Mouse (Mus musculus) kidney, adult 2 months (tissue): Measurements from ENCODE around the gene Gm20379.

ENCODE experiments used
- CTCF ChIP-seq: fragments of 200-500 bp; conservative IDR thresholded peaks from 2 replicates; pipeline ENCODE4 v1.5.1; 2011; ENCODE audit warnings: low read depth, mild to moderate bottlenecking, control low read depth, low read length, moderate library complexity, mixed read lengths; ENCODE audit not compliant: insufficient read depth, insufficient read length
- POLR2A ChIP-seq: fragments of 200-500 bp; IDR thresholded peaks from one replicate; pipeline ENCODE4 v1.6.1; 2011; ENCODE audit warnings: low read depth, low read length, control low read depth

DNA sequence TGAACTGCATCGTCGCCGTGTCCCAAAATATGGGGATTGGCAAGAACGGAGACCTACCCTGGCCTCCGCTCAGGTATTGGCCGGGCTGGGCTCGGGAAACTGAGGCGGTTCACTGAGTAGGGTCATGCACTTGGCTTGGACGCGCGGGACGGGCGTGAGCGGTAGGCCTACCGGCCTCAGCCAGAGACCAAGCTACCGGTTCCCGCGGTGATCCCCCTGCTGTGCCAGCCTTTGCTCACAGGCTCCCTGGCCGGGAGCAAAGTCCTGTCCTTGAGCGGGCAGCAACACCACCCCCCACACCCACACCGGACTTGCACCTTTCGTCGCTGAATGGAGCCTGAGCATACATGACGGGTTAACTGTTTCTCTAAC, 49.5 kb downstream of the Gm20379 start:
- TF ChIP-seq CTCF (no peak), POLR2A (no peak)
